Mouse (Mus musculus) cerebellum, adult 9-10 months (tissue): ENCODE measurements at regions not wholly inside any gene's neighbourhood (a gene's known extent, or its start where the extent isn't known, plus 50 kb on each side); places are given as distances from the start of the nearest gene placed in this dataset.

Experiments used
- DNase-seq: peaks from one replicate; pipeline ENCODE4 v3.0.0; 2022

GRCm38 (mm10) chr10:111073851-111074430, 64.0 kb upstream of the Zdhhc17 start:
- DNase-seq, result no peak

- no peak for DNase-seq
Observed at GRCm38 (mm10) chr10:111073262-111073661, 63.3 kb upstream of the Zdhhc17 start.

- DNase-seq, result no peak
Observed at GRCm38 (mm10) chr10:111072554-111072909, 62.6 kb upstream of the Zdhhc17 start.

- DNase-seq, result no peak
Observed at GRCm38 (mm10) chr10:111071805-111072553, 62.0 kb upstream of the Zdhhc17 start.

GRCm38 (mm10) chr10:111066146-111066545, 56.2 kb upstream of the Zdhhc17 start:
- no peak for DNase-seq

GRCm38 (mm10) chr10:111060626-111061025, 50.7 kb upstream of the Zdhhc17 start:
- DNase-seq, result no peak
